Mouse (Mus musculus): ENCODE results near the gene Nphs2. TPM values are rescaled to one million over a fixed set of nuclear protein-coding genes. Genes with fewer than 3 reads are reported as not detected.

Nphs2 gene
- polyA plus RNA-seq, 1 experiment from 2014 or later = not detected

Other genes starting within 250 kb of the Nphs2 start
- 0.32 and 0.43 TPM in 2 replicates for gene Fam163a, start 105.7 kb upstream of the Nphs2 start, polyA plus RNA-seq (2015; fragmentation: Nextera tagmentation; extraction: Ambion mirVana)
- 0.47 and 0.64 TPM in 2 replicates for gene Tdrd5, start 7.1 kb upstream of the Nphs2 start, polyA plus RNA-seq (2015; fragmentation: Nextera tagmentation; extraction: Ambion mirVana)
- gene Gm2000, start 55.3 kb downstream of the Nphs2 start, polyA plus RNA-seq (2015; fragmentation: Nextera tagmentation; extraction: Ambion mirVana) = 928 and 944 TPM in 2 replicates
- gene Axdnd1, start 110.4 kb downstream of the Nphs2 start, polyA plus RNA-seq (2015; fragmentation: Nextera tagmentation; extraction: Ambion mirVana) = not detected in 2 replicates
- 23.1 and 27.0 TPM in 2 replicates for gene Soat1, start 163.6 kb downstream of the Nphs2 start, polyA plus RNA-seq (2015; fragmentation: Nextera tagmentation; extraction: Ambion mirVana)
- gene Gm10031, start 213.3 kb downstream of the Nphs2 start, polyA plus RNA-seq (2015; fragmentation: Nextera tagmentation; extraction: Ambion mirVana) = 0.53 and 0.93 TPM in 2 replicates
- gene Abl2, start 248.1 kb downstream of the Nphs2 start, polyA plus RNA-seq (2015; fragmentation: Nextera tagmentation; extraction: Ambion mirVana) = 4.0 and 4.5 TPM in 2 replicates

All from embryonic facial prominence, embryonic 15.5 days (tissue).